13 mouse cellular contexts compared by ENCODE assay signal in the genomic region with DNA sequence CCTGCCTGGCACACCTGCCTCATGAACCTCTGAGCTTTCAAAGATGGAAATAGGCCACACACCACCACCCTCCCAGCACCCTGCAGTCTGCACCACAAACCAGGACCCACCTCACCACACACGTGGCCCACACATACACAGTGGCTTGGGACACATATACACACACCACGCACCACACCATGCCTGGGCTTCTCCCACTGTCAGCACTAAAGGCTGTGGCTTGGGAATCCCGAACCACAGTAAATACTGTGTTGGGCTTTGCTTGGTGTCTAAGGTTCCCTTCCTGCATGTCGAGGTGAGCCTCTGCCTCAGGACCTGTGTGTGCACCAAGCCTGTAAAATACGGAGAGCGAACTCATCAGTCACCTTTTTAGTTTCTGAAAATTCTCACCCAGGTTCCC.
A peak's percentile ranks its signal among the peaks of the same experiment; 100 is the strongest.
DNase-seq lines count a peak whose midpoint lies in the region; ATAC-seq and TF ChIP-seq lines count a peak whose summit lies in the region.
"Had no signal": no experiment of that assay in that cellular context is flagged by ENCODE, and none has a peak within 500 bp of the region (broad histone marks: within the 10 kb centered on the region; RNA-seq: fewer than 3 reads in every experiment).

No protein-coding gene starts in this region.

- H3K27ac ChIP-seq in heart, embryonic 10.5 days: peak overlapping the region; percentile 8; the same call in 1 of the 2 replicates
- peak overlapping the region; percentile 87 for H3K27ac ChIP-seq in midbrain, embryonic 10.5 days (replicated peaks)
- no peak overlapping the region for H3K27ac ChIP-seq in midbrain, embryonic 16.5 days (ENCODE audit: low read length)
- no peak overlapping the region for H3K27ac ChIP-seq in hindbrain, postnatal 0 days
- H3K27ac ChIP-seq: limb, embryonic 12.5 days had no signal

- WGBS in heart, embryonic 10.5 days: 12% methylated on average over 6 of the region's 6 CpGs
- 19% methylated on average over 6 of the region's 6 CpGs for WGBS in midbrain, embryonic 10.5 days
- 18% methylated on average over 6 of the region's 6 CpGs for WGBS in midbrain, embryonic 16.5 days
- WGBS in hindbrain, postnatal 0 days: 24% methylated on average over 6 of the region's 6 CpGs

- peaks cover 48% of the 10 kb centered on the region for H3K27me3 ChIP-seq in heart, embryonic 10.5 days (ENCODE audit: insufficient read depth, poor library complexity, severe bottlenecking)
- peaks cover 84% of the 10 kb centered on the region for H3K27me3 ChIP-seq in midbrain, embryonic 10.5 days (ENCODE audit: low read depth, poor library complexity, severe bottlenecking)
- peaks cover 3% of the 10 kb centered on the region; the same call in 1 of the 2 replicates for H3K27me3 ChIP-seq in midbrain, embryonic 16.5 days (ENCODE audit: control insufficient read depth, insufficient read depth, low read depth, low read length)
- 0 out of 2 replicates have a peak, but pooled peaks cover 13% of the 10 kb centered on the region for H3K27me3 ChIP-seq in hindbrain, postnatal 0 days (ENCODE audit: insufficient read depth, low read length)

- no peak for TF ChIP-seq CTCF in hindbrain, postnatal 0 days (IDR thresholded peaks at IDR 0.05; ENCODE audit: low read depth)

- H3K4me2 ChIP-seq in midbrain, embryonic 16.5 days (ENCODE audit: low read length): no peak overlapping the region
- H3K4me2 ChIP-seq in hindbrain, postnatal 0 days (ENCODE audit: low read depth, low read length): no peak overlapping the region
- H3K4me2 ChIP-seq: limb, embryonic 12.5 days had no signal

- DNase-seq in heart, embryonic 10.5 days (ENCODE audit: low spot score): peak; percentile 76
- DNase-seq in heart, adult 8-10 months (ENCODE audit: low spot score): no peak
- peak; percentile 29 for DNase-seq in midbrain, embryonic 10.5 days (ENCODE audit: low spot score)
- peak; percentile 32 for DNase-seq in embryo, embryonic 10 days (ENCODE audit: low spot score)
- DNase-seq in hindbrain, postnatal 0 days (ENCODE audit: low spot score): no peak
- DNase-seq in gastrocnemius, adult 18-20 months (ENCODE audit: low spot score): no peak
- DNase-seq in adrenal gland, postnatal 4 days (ENCODE audit: low spot score in 2 of 2): no peak
- DNase-seq: adrenal gland, adult 2 months; cerebellum, adult 9-10 months; layer of hippocampus, adult 9-11 months; liver, postnatal 0 days had no signal

- no peak overlapping the region for H3K4me3 ChIP-seq in heart, embryonic 10.5 days
- no peak overlapping the region for H3K4me3 ChIP-seq in midbrain, embryonic 10.5 days
- no peak overlapping the region for H3K4me3 ChIP-seq in midbrain, embryonic 16.5 days (ENCODE audit: low read depth, low read length)
- H3K4me3 ChIP-seq in hindbrain, postnatal 0 days (ENCODE audit: low read length): no peak overlapping the region
- H3K4me3 ChIP-seq: limb, embryonic 12.5 days had no signal

- no peaks in the 10 kb centered on the region for H3K36me3 ChIP-seq in heart, embryonic 10.5 days
- no peaks in the 10 kb centered on the region for H3K36me3 ChIP-seq in midbrain, embryonic 10.5 days
- no peaks in the 10 kb centered on the region for H3K36me3 ChIP-seq in midbrain, embryonic 16.5 days (ENCODE audit: control insufficient read depth, insufficient read depth, low read length)
- H3K36me3 ChIP-seq in hindbrain, postnatal 0 days (ENCODE audit: insufficient read depth, low read length): no peaks in the 10 kb centered on the region
- H3K36me3 ChIP-seq: limb, embryonic 12.5 days had no signal

- peaks cover 24% of the 10 kb centered on the region for H3K4me1 ChIP-seq in heart, embryonic 10.5 days
- H3K4me1 ChIP-seq in midbrain, embryonic 10.5 days: peaks cover 60% of the 10 kb centered on the region
- peaks cover 9% of the 10 kb centered on the region for H3K4me1 ChIP-seq in midbrain, embryonic 16.5 days (ENCODE audit: control insufficient read depth, insufficient read depth, low read length)
- no peaks in the 10 kb centered on the region for H3K4me1 ChIP-seq in hindbrain, postnatal 0 days (ENCODE audit: insufficient read depth, low read length)
- H3K4me1 ChIP-seq: limb, embryonic 12.5 days had no signal

- no peak overlapping the region for H3K9ac ChIP-seq in midbrain, embryonic 16.5 days (ENCODE audit: low read depth, low read length)
- no peak overlapping the region for H3K9ac ChIP-seq in hindbrain, postnatal 0 days (replicated peaks; ENCODE audit: low read length)
- H3K9ac ChIP-seq: limb, embryonic 12.5 days; liver, postnatal 0 days had no signal

- no peaks in the 10 kb centered on the region for H3K9me3 ChIP-seq in heart, embryonic 10.5 days
- H3K9me3 ChIP-seq in midbrain, embryonic 10.5 days (replicated peaks): no peaks in the 10 kb centered on the region
- H3K9me3 ChIP-seq in midbrain, embryonic 16.5 days (replicated peaks; ENCODE audit: control insufficient read depth, low read length, poor library complexity, severe bottlenecking): no peaks in the 10 kb centered on the region
- no peaks in the 10 kb centered on the region for H3K9me3 ChIP-seq in hindbrain, postnatal 0 days (ENCODE audit: low read length)
- H3K9me3 ChIP-seq: limb, embryonic 12.5 days had no signal

- no peak for ATAC-seq in midbrain, embryonic 16.5 days
- ATAC-seq in hindbrain, postnatal 0 days: peak; percentile 66; the same call in 1 of the 2 replicates
- ATAC-seq: liver, postnatal 0 days had no signal

Comparison
In these comparisons a context has a peak if more than half of its experiments do, and no peak if none do; other contexts are left out.
1. DNase-seq: peak in heart, embryonic 10.5 days (single experiment), midbrain, embryonic 10.5 days (single experiment) and embryo, embryonic 10 days (single experiment); none in heart, adult 8-10 months (single experiment), hindbrain, postnatal 0 days (single experiment), gastrocnemius, adult 18-20 months (single experiment) and adrenal gland, postnatal 4 days (0 of 2).
2. H3K27ac ChIP-seq: peak in heart, embryonic 10.5 days (single experiment) and midbrain, embryonic 10.5 days (single experiment); none in midbrain, embryonic 16.5 days (single experiment) and hindbrain, postnatal 0 days (single experiment).